Mouse (Mus musculus): ENCODE measurements around the gene Zfp819.

Gene Zfp819

GRCm38 (mm10) chr7:43606896-43607742 is at the start of gene Zfp819:
Zfp819 (plus strand) TSS chr7:43607169.
- peak in 1 of 2 experiments; percentile 42 for DNase-seq (ENCODE audit: low spot score in 2 of 2)

DNA sequence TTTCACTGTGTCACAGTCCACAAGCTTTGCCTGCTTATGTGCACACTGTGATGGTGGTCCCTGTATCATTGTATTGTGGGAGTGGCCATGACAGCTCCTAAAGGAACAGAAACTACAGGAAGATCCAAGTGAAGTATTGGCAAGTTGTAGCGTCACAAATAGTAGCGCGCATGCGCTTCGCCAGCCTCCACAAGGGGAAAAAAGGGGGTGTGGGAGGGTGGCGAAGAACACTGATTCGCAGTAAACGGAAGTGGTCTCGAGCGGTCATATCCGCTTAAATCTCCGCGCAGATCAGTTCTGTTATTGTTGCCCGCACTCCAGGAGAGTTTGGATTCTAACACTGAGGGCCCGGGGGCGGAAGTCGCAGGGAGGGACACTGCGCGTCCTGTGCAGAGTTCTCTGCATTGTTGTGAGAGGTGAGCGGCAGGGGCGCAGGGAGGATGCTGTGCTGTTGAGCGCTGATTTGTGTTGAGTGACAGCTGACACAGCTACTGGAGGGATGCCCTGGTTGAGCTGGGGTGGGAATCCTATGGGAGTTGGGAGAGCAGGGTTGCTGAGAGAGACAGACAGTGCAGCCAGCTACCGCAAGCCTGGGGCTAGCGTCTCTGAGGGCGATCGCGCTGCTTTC is 44.8 kb upstream of the Zfp819 start, which contains the start of gene Zfp658:
TSS of gene Zfp658 (plus strand) at position 251 of the 628 bp plus-strand sequence.
- DNase-seq (ENCODE audit: low spot score in 2 of 2): peak; percentile 27 to 77

GRCm38 (mm10) chr7:43562651-43563070 is 44.3 kb upstream of the Zfp819 start:
- DNase-seq (ENCODE audit: low spot score in 2 of 2): peak in 1 of 2 experiments; percentile 45

DNA sequence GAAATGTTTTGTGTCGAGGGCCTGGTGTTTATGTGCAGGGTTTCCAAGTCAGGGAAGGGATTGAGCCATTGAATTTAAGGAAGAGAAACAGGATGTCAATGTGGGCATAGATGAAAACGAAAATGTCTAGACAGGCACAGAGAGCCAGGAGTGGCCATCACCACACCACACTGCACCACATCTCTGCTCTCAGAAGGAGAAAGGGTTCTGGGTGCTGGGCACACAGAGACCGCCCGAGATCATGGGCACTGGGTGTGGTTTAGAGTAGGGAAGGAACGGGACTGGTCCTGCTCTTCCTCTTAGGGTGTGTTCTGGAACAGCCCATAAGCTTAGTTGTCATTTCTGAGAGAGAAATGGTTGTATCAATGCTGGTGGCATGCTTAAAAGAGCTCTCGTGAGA is 43.7 kb upstream of the Zfp819 start:
- no peak for DNase-seq (ENCODE audit: low spot score in 2 of 2)

- no peak for DNase-seq (ENCODE audit: low spot score in 2 of 2)
These were observed 35.8 kb upstream of the Zfp819 start for GRCm38 (mm10) chr7:43571216-43571615.

- DNase-seq (ENCODE audit: low spot score in 2 of 2): peak; percentile 55 to 85
These were observed 27.4 kb upstream of the Zfp819 start, which contains the start of gene Zfp719 for GRCm38 (mm10) chr7:43579440-43580171. Zfp719 (plus strand) TSS chr7:43579610.

DNA sequence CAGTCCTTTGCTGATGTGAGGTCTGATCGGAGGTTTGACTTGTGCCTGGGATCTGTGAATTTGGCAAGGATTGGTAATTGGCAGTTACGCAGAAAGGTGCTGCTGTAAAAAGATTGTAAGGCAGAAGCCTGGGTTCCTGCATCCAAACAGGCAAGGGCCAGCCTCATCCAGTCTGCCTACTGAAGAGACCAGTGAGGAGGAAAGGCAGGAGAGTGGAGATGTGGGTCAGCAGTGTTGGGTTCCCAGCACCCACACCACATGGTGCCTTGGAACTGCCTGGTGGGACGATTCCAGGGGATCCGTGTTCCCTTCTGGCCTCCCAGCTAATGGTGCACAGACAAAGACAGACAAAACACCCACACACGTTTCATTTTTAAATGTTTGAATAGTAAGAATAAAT is 26.4 kb upstream of the Zfp819 start:
- no peak for DNase-seq (ENCODE audit: low spot score in 2 of 2)

GRCm38 (mm10) chr7:43584790-43585189 is 22.2 kb upstream of the Zfp819 start:
- DNase-seq (ENCODE audit: low spot score in 2 of 2): no peak

GRCm38 (mm10) chr7:43601884-43602283 is 5.1 kb upstream of the Zfp819 start:
- no peak for DNase-seq (ENCODE audit: low spot score in 2 of 2)

GRCm38 (mm10) chr7:43607743-43608287 is 846 bp downstream of the Zfp819 start:
- DNase-seq (ENCODE audit: low spot score in 2 of 2): no peak

DNA sequence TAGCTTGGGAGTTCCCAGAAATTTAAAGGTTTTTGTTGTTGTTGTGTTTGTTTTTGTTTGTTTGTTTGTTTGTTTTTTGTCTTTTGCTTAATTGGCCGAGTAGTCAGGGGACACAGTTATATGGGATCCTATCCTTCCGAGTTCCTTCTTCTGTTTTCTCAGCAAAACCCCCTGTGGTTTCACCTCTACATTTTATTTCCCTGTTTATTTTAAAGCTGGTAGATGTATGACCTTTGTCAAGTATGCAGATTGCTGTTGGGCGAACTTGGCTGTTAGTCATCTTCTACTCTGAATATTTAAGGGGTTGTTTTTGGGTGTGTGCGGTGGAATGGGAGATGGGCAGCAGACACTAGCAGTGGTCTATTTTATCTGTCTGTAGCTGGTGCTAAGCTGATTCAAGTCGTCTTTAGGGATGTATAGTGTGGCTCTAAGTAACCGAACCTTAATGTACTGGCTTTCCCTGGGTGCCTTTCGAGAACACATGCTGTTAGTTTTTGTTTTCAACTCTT is 1.4 kb downstream of the Zfp819 start:
- DNase-seq (ENCODE audit: low spot score in 2 of 2): no peak

- no peak for DNase-seq (ENCODE audit: low spot score in 2 of 2)
These were observed 7.0 kb downstream of the Zfp819 start for GRCm38 (mm10) chr7:43613816-43614551.

GRCm38 (mm10) chr7:43622927-43623326 is 16.0 kb downstream of the Zfp819 start:
- DNase-seq (ENCODE audit: low spot score in 2 of 2): no peak

DNA sequence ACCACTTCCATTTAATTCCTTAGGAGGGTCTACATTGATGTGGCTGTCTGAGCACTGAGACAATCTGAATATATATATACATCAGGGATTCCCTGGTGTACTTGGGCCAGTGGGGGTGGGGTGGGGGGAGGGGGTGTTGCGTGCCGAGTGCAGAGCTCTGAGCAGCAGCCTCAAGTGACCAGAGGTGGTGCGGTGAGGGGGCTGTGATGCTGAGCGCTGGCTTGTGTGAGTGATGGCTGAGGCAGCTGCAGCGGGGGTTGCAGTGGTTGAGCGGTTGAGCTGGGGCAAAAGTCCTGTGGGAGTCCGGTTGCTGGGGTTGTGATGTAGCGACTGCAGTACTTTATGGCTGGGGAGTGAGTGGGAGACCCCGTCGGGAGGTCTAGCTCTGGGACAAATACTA is 16.9 kb downstream of the Zfp819 start:
- no peak for DNase-seq (ENCODE audit: low spot score in 2 of 2)

DNA sequence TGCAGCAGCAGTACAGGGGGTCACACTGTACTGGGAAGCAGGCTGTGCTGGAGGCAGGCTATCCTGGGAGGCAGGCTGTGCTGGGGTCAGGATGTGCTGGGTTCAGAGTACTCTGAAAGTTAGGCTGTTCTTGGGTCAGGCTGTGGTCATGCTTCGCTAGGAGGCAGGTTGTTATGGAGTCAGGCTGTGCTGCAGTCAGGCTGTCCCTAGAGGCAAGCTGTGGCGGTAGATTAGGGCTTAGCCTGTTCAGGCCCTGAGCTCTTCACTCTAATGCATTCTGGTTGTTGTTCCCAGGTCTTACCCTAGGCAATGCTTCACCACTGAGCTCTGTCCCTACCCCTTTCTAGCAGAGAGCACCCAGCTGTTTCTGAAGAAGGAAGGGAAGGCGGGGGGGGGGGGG is 18.1 kb downstream of the Zfp819 start:
- no peak for DNase-seq (ENCODE audit: low spot score in 2 of 2)

DNA sequence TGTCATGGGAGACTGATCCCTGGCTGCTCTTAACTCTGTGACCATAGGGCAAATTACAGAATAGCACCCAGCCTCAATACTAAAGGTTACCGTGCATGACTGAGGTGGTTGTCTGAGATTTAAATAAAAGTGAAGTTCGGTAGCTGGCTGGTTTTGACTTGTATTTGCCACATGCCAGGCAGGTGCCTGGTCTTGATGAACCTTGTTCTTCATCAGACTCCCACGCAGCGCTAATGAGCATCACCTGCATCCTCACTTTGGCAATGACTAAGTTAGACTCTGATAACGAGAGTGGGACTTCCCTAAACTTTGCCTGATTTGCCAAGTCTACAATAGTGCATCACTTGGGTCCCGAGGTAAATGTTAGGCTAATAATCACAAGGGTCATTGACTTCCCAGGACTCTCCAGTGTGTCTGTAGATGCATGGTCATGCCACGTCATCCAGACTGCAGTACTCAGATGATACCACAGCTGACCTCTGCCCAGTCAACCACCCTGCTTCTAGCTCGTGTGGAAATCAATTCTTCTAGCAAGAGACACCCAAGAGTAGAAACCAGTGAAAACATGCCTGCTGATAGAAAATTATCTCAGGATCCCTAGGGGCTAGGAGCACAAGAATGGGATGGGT is 18.9 kb downstream of the Zfp819 start:
- no peak for DNase-seq (ENCODE audit: low spot score in 2 of 2)

GRCm38 (mm10) chr7:43633940-43634339 is 27.0 kb downstream of the Zfp819 start:
- DNase-seq (ENCODE audit: low spot score in 2 of 2): no peak

GRCm38 (mm10) chr7:43634500-43634899 is 27.5 kb downstream of the Zfp819 start, which contains the start of gene Ceacam18:
Ceacam18 (plus strand) TSS chr7:43634707.
- DNase-seq (ENCODE audit: low spot score in 2 of 2): no peak

DNA sequence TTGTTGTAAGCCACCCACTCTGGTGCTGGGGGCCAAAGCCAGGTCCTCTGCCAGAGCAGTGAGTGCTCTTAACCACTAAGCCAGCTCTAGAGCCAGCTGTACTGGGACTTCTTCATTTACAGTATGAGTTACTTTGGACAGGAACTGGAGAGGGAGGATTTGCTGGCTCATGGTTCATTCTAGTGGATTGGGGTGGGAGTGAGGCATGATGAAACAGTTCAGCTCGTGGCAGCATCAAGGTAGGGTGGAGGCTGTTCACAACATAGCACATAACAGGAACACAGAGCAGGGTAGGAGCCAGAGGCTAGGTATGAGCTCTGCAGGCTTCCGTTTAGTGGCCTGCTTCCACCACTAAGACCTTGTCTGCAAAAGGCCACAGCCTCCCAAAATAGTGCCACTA is 29.2 kb downstream of the Zfp819 start:
- no peak for DNase-seq (ENCODE audit: low spot score in 2 of 2)

DNA sequence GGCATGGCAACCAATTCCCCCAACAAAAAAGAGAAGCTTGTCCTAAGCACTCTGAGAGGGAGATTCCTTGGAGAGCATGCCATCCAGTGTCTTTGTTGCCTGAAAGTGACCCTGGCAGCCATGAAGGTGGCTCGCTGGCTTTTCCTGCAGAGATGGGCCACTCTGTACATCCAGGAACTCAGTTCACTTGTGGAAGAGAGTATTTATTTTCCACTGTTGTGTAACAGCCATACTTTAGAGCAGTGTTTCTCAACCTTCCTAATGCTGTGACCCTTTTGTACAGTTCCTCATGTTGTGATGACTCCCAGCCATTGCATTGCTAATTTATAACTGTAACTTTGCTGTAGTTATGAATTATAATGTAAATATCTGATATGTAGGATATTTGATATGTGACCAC is 30.1 kb downstream of the Zfp819 start:
- DNase-seq (ENCODE audit: low spot score in 2 of 2): no peak

GRCm38 (mm10) chr7:43642587-43642986 is 35.6 kb downstream of the Zfp819 start:
- no peak for DNase-seq (ENCODE audit: low spot score in 2 of 2)

Data from spleen, postnatal 10 days (tissue).